Mouse (Mus musculus) stomach, postnatal 0 days (tissue): ENCODE results near the gene Cyp2d34.

Experiments
- CTCF ChIP-seq: IDR thresholded peaks from 2 replicates; pipeline ENCODE4 v1.5.1; 2016; ENCODE audit warnings: antibody characterized with exemption, low read depth, mild to moderate bottlenecking, moderate library complexity
- EP300 ChIP-seq: optimal IDR thresholded peaks from 2 replicates; pipeline ENCODE3; 2016; ENCODE audit warnings: antibody characterized with exemption

DNA sequence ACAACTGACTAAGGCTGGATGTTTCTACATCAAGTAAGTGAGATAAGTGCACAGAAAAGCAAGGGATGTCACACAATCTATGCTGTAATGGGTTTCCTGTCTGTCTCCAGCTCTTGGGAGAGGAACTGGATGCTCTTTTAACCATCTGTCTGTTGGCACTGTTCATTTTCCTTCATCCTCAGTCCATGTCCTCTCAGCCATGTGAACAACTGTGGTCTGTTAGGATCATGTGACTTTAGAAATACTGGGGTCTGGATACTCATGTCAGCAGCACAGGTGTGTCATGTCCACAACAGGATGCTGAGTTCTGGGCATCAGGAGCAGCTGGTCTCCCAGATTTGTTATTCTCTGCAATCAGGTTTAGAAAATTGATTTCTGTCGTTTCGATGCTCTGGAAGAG lies 35.6 kb upstream of the Cyp2d34 start:
- TF ChIP-seq EP300 (no peak), CTCF (no peak)
